In the genomic region with DNA sequence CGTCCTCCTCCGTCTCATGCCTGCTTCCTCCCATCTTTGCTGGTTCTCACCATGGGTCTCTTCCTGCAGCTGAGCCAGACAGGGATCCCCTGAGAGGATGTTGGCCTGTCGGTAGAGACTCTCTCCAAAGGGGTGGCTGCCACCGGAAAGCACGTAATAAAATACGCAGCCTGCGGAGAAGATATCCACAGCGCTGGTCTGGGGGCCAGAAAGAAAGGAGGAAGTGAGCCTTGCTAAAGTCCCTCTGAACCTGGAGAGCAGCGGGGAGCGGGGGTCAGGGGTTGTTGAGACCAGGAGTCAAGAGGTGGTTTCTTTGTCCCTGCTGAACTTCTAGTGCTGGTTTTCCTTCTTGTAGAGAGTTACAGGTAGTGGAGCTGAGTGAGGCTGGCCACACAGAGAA, we compare ENCODE assay signal across 19 mouse cellular contexts. TPM values are rescaled to one million over a fixed set of nuclear protein-coding genes. Genes with fewer than 3 reads are reported as not detected.
"Had no signal": no experiment of that assay in that cellular context is flagged by ENCODE, and none has a peak within 500 bp of the region (broad histone marks: within the 10 kb centered on the region; RNA-seq: fewer than 3 reads in every experiment).

No protein-coding gene starts in this region.

- H3K9me3 ChIP-seq: liver, embryonic 13.5 days; liver, embryonic 15.5 days; lung, embryonic 15.5 days; midbrain, embryonic 13.5 days; midbrain, embryonic 15.5 days; neural tube, embryonic 12.5 days; stomach, embryonic 15.5 days had no signal

- H3K4me3 ChIP-seq: liver, embryonic 13.5 days; liver, embryonic 15.5 days; lung, embryonic 15.5 days; midbrain, embryonic 13.5 days; midbrain, embryonic 15.5 days; neural tube, embryonic 12.5 days; stomach, embryonic 15.5 days had no signal

- H3K4me2 ChIP-seq: liver, embryonic 13.5 days; liver, embryonic 15.5 days; lung, embryonic 15.5 days; midbrain, embryonic 13.5 days; midbrain, embryonic 15.5 days; neural tube, embryonic 12.5 days; stomach, embryonic 15.5 days had no signal

- H3K9ac ChIP-seq: liver, embryonic 13.5 days; liver, embryonic 15.5 days; liver, postnatal 0 days; lung, embryonic 15.5 days; midbrain, embryonic 13.5 days; midbrain, embryonic 15.5 days; neural tube, embryonic 12.5 days; stomach, embryonic 15.5 days had no signal

- H3K36me3 ChIP-seq: midbrain, embryonic 15.5 days had no signal

- H3K27me3 ChIP-seq: liver, embryonic 15.5 days; lung, embryonic 15.5 days; midbrain, embryonic 13.5 days; midbrain, embryonic 15.5 days; neural tube, embryonic 12.5 days; stomach, embryonic 15.5 days had no signal

- ATAC-seq: liver, postnatal 0 days; midbrain, embryonic 13.5 days; midbrain, embryonic 15.5 days had no signal

- DNase-seq: liver, embryonic 13.5 days; liver, postnatal 0 days; lung, adult 2 months; lung, postnatal 10 days; lung, postnatal 4 days; right cerebral cortex, postnatal 14 days; thymus, adult 2 months; thymus, postnatal 25 days; thymus, postnatal 4 days had no signal

- H3K27ac ChIP-seq: liver, embryonic 13.5 days; liver, embryonic 15.5 days; lung, embryonic 15.5 days; midbrain, embryonic 13.5 days; midbrain, embryonic 15.5 days; neural tube, embryonic 12.5 days; stomach, embryonic 15.5 days; stomach, postnatal 0 days had no signal

- H3K4me1 ChIP-seq: liver, embryonic 15.5 days; lung, embryonic 15.5 days; midbrain, embryonic 13.5 days; midbrain, embryonic 15.5 days; neural tube, embryonic 12.5 days; stomach, embryonic 15.5 days had no signal

RNA-seq across cellular contexts. Expression of gene Plk1, which starts 12.4 kb away (rescaled TPM):
- total RNA-seq: monocyte, adult 5-6 weeks had no signal

RNA-seq across cellular contexts. Expression of gene Ern2, which starts 14.4 kb away (rescaled TPM):
- total RNA-seq: monocyte, adult 5-6 weeks; neutrophil, adult 5-6 weeks had no signal
- polyA plus RNA-seq: liver, embryonic 13.5 days; liver, embryonic 15.5 days; liver, postnatal 0 days; spleen, adult 2 months had no signal

RNA-seq across cellular contexts. Expression of gene Chp2, which starts 47.7 kb away (rescaled TPM):
- total RNA-seq: monocyte, adult 5-6 weeks; neutrophil, adult 5-6 weeks had no signal
